Mouse (Mus musculus) CH12.LX (cell line): ENCODE data around the gene Mta2.

Experiments used
- E2F4 ChIP-seq: IDR thresholded peaks from 2 replicates; pipeline ENCODE4 v1.6.1; 2011; ENCODE audit warnings: low read depth, low read length, improper control_type of control experiment; ENCODE audit not compliant: insufficient replicate concordance
- EP300 ChIP-seq: IDR thresholded peaks from 2 replicates; pipeline ENCODE4 v1.6.1; 2011; ENCODE audit warnings: low read length, improper control_type of control experiment
- HCFC1 ChIP-seq: IDR thresholded peaks from 2 replicates; pipeline ENCODE4 v1.6.1; 2012; ENCODE audit warnings: low read depth, mild to moderate bottlenecking, inconsistent platforms, low read length, improper control_type of control experiment

- TF ChIP-seq EP300 (no peak), E2F4 (no peak), HCFC1 (no peak)
These were observed 48.1 kb downstream of the Mta2 start for GRCm38 (mm10) chr19:8989567-8990431.
